Mouse (Mus musculus): ENCODE data around the gene Ulk3.

- TF ChIP-seq GATA1 (IDR thresholded peaks at IDR 0.05; ENCODE audit: borderline replicate concordance, low read length) (no peak), CTCF (IDR thresholded peaks at IDR 0.05; ENCODE audit: low read depth, low read length) (no peak), GATA2 (IDR thresholded peaks at IDR 0.05; ENCODE audit: borderline replicate concordance, low read depth, low read length) (no peak), POLR2AphosphoS5 (IDR thresholded peaks at IDR 0.05; ENCODE audit: insufficient replicate concordance, low read depth, low read length) (no peak), TAL1 (conservative IDR thresholded peaks at IDR 0.05; ENCODE audit: low read depth, low read length) (no peak)
These were observed 49.6 kb downstream of the Ulk3 start for GRCm38 (mm10) chr9:57638651-57639459.

Measured in G1E (cell line).